Mouse (Mus musculus) bone marrow macrophage, adult 2 months (primary cell): ENCODE data around the gene Slc28a2.

Experiments used
- CTCF ChIP-seq: IDR thresholded peaks from 2 replicates; pipeline ENCODE4 v1.5.1; 2012; ENCODE audit warnings: low read depth, mild to moderate bottlenecking, low read length, moderate library complexity
- POLR2A ChIP-seq: IDR thresholded peaks from 2 replicates; pipeline ENCODE4 v1.6.1; 2012; ENCODE audit warnings: mild to moderate bottlenecking, low read depth, low read length, borderline replicate concordance

DNA sequence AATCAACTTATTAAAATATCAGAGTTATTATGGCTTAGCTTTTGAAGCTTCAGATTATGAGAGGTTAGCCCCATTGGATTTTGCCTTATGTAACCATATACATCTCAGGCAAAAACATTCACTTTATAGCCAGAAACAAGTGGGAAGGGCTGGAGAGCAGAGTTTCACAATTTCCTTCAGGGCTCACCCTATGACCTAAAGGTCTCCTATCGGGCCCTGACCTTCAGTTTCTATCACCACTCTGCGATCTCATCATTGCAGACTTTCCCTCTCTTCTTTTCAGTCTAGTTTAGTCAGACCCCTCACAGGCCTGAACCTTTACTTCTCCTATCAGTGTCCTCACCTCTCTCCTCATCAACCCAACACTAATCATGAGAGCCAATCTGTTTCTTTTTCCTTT, 18.7 kb upstream of the Slc28a2 start:
- TF ChIP-seq CTCF (no peak), POLR2A (no peak)
